Mouse (Mus musculus): ENCODE results near the gene Gm11273. TPM values are rescaled to one million over a fixed set of nuclear protein-coding genes. Genes with fewer than 3 reads are reported as not detected.

Gm11273 gene
- total RNA-seq, 1 experiment from 2014 or later: 2.6 TPM

DNA sequence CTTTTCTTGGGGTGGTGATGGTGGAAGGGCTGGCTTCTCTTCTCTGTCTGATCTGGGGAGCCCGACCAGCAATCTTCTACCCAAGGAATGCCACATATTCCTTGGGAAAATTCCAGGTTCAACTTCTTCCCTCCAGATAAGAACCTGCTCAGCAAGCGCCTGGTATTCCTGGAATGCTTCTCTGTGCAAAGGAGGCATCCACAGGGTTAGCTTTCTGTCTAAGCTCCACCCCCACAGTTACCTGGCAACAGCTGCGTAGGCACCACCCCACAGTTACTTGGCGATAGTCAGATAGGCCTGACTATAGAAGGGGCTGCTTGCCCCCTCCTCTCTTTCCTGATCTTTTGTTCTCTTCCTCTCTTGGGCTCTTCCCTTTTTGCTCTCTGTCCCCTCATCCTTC lies 44.9 kb downstream of the Gm11273 start:
- no peak for ATAC-seq (replicated peaks in 1 of 2; ENCODE audit: insufficient read depth in 1 of 2, low FRiP score in 2 of 2, low TSS enrichment in 1 of 2, low read depth in 1 of 2, poor library complexity in 2 of 2, severe bottlenecking in 2 of 2)

DNA sequence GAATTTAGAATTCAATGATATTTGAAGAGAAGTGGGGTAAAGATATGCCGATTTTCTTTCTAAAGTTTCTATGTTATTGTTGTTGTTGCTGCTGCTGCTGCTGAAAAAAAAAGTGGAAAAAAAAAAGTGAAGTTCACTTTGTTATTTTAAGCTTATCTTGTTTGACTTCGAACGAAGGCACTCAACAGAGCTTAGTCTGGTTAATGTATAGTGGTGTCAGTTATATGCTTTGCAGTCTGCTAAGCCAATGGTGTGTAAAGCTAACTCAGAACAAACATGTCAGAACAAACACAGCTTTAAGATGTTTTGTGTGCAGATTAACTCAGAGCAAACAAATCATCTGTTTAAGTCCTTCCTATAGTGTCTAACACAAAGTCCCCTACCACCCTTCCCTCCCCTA lies 47.1 kb downstream of the Gm11273 start:
- ATAC-seq (replicated peaks in 1 of 2; ENCODE audit: insufficient read depth in 1 of 2, low FRiP score in 2 of 2, low TSS enrichment in 1 of 2, low read depth in 1 of 2, poor library complexity in 2 of 2, severe bottlenecking in 2 of 2): no peak

DNA sequence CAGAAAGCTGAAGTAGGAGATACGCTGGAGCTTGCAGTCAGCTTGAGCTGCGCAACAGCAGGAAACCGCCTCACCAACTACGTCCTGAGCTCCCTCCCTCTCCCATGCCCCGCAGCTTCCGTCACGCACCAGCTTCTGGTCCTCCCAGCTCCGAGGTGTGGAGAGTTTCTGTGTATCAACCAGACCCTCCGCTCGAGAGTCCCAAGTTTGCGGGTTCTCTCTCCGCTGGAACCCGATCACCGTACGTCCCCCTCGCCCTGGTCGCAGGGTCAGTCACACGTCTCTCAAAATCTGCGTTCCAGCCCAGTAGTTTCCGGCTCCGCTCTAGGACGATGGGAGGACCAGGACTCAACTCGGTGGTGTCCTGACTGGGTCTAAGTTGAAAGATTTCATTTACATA lies 47.8 kb downstream of the Gm11273 start, which contains the start of gene Zscan26:
TSS of gene Zscan26 (minus strand) at position 282 of the 400 bp plus-strand sequence.
- ATAC-seq (replicated peaks in 1 of 2; ENCODE audit: insufficient read depth in 1 of 2, low FRiP score in 2 of 2, low TSS enrichment in 1 of 2, low read depth in 1 of 2, poor library complexity in 2 of 2, severe bottlenecking in 2 of 2): peak; percentile 91 to 97

DNA sequence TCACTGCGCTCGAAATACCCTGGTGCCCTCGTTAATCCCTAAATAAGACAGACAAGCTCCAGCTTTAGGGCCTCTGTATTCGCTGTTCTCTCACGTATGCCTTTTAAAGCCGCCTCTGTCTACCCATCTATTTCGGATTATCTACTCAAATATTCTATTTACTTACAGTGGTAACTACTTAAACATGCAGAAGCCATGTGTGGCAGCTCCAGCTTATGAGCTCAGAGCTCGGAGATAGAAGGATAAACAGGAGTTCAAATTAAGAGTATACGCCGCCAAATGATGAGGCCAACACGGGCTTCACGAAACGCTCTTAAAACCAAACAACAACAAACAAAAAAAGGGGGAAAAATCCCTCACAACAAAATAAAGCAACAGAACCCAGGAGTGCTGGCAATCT lies 48.2 kb downstream of the Gm11273 start:
- peak in 1 of 2 experiments; percentile 24; a peak in 1 of 4 replicates for ATAC-seq (replicated peaks in 1 of 2; ENCODE audit: insufficient read depth in 1 of 2, low FRiP score in 2 of 2, low TSS enrichment in 1 of 2, low read depth in 1 of 2, poor library complexity in 2 of 2, severe bottlenecking in 2 of 2)

Other genes starting within 250 kb of the Gm11273 start
- not detected in 2 replicates for gene Gpx5, start 208.7 kb downstream of the Gm11273 start, total RNA-seq (2017)
- gene Gpx6, start 189.3 kb downstream of the Gm11273 start, total RNA-seq (2017): not detected in 2 replicates
- gene Olfr1367, start 154.5 kb downstream of the Gm11273 start, total RNA-seq (2017): not detected in 2 replicates
- gene Zscan12, start 138.6 kb downstream of the Gm11273 start, total RNA-seq (2017): 10.2 and 12.5 TPM in 2 replicates
- 41.1 and 49.8 TPM in 2 replicates for gene Zkscan3, start 98.7 kb downstream of the Gm11273 start, total RNA-seq (2017)
- 0.88 and 2.2 TPM in 2 replicates for gene Pgbd1, start 60.4 kb downstream of the Gm11273 start, total RNA-seq (2017)
- gene Zscan26, start 47.7 kb downstream of the Gm11273 start, total RNA-seq (2017): 38.0 and 39.3 TPM in 2 replicates
- 1.7 TPM in 1 of 2 replicates, not detected in the other for gene Nkapl, start 32.9 kb downstream of the Gm11273 start, total RNA-seq (2017)
- gene Zkscan4, start 22.5 kb downstream of the Gm11273 start, total RNA-seq (2017): 1.4 and 1.6 TPM in 2 replicates
- gene Gm10065, start 22.0 kb downstream of the Gm11273 start, total RNA-seq (2017): not detected in 2 replicates
- gene AK157302, start 6.2 kb downstream of the Gm11273 start, total RNA-seq (2017): 0.19 and 0.25 TPM in 2 replicates
- gene Zkscan8, start 29.7 kb upstream of the Gm11273 start, total RNA-seq (2017): 18.2 and 21.3 TPM in 2 replicates
- not detected in 2 replicates for gene Olfr1366, start 41.4 kb upstream of the Gm11273 start, total RNA-seq (2017)
- not detected in 2 replicates for gene Olfr1535, start 58.5 kb upstream of the Gm11273 start, total RNA-seq (2017)
- not detected in 2 replicates for gene Olfr1364, start 80.3 kb upstream of the Gm11273 start, total RNA-seq (2017)
- gene Olfr1362, start 112.6 kb upstream of the Gm11273 start, total RNA-seq (2017): not detected in 2 replicates
- gene Olfr11, start 141.1 kb upstream of the Gm11273 start, total RNA-seq (2017): not detected in 2 replicates
- gene Olfr1361, start 162.0 kb upstream of the Gm11273 start, total RNA-seq (2017): not detected in 2 replicates
- gene Olfr1360, start 176.0 kb upstream of the Gm11273 start, total RNA-seq (2017): not detected in 2 replicates
- not detected in 2 replicates for gene Olfr1359, start 196.7 kb upstream of the Gm11273 start, total RNA-seq (2017)
- gene Hist1h2bl, start 214.7 kb upstream of the Gm11273 start, total RNA-seq (2017): 207 and 226 TPM in 2 replicates
- gene Hist1h2ai, start 215.0 kb upstream of the Gm11273 start, total RNA-seq (2017): 605 and 1,529 TPM in 2 replicates
- gene Hist1h3h, start 216.2 kb upstream of the Gm11273 start, total RNA-seq (2017): 66.5 and 218 TPM in 2 replicates
- 228 and 356 TPM in 2 replicates for gene Hist1h2bm, start 220.6 kb upstream of the Gm11273 start, total RNA-seq (2017)
- 134 and 252 TPM in 2 replicates for gene Hist1h4j, start 233.6 kb upstream of the Gm11273 start, total RNA-seq (2017)
- gene Hist1h4k, start 249.1 kb upstream of the Gm11273 start, total RNA-seq (2017): 1,343 and 1,971 TPM in 2 replicates